Mouse (Mus musculus): ENCODE results near the gene Gtf2h3.
"Not testable (repeated sequence)": the region's sequence is repeated elsewhere in the genome, so short reads cannot be mapped to it uniquely, and the experiment has no call there.

Gene Gtf2h3

GRCm38 (mm10) chr5:124578633-124579317, at the start of gene Gtf2h3, which contains the start of gene Eif2b1:
TSS of gene Gtf2h3 (plus strand) at chr5:124579140.
TSS of gene Eif2b1 (minus strand) at chr5:124579131.
- peak; percentile 92 for DNase-seq (ENCODE audit: low spot score)

GRCm38 (mm10) chr5:124529191-124529651, 49.7 kb upstream of the Gtf2h3 start:
- no peak for DNase-seq (ENCODE audit: low spot score)

GRCm38 (mm10) chr5:124529697-124530096, 49.2 kb upstream of the Gtf2h3 start:
- DNase-seq (ENCODE audit: low spot score) = no peak

- DNase-seq (ENCODE audit: low spot score) = peak; percentile 72
Measured at GRCm38 (mm10) chr5:124530655-124531582, 48.0 kb upstream of the Gtf2h3 start, which contains the start of gene Rilpl1. TSS of gene Rilpl1 (minus strand) at chr5:124531391.

- DNase-seq (ENCODE audit: low spot score) = no peak
Measured at GRCm38 (mm10) chr5:124531583-124531930, 47.4 kb upstream of the Gtf2h3 start.

GRCm38 (mm10) chr5:124532451-124532850, 46.5 kb upstream of the Gtf2h3 start:
- no peak for DNase-seq (ENCODE audit: low spot score)

GRCm38 (mm10) chr5:124535016-124535415, 43.9 kb upstream of the Gtf2h3 start:
- no peak for DNase-seq (ENCODE audit: low spot score)

GRCm38 (mm10) chr5:124536776-124537175, 42.2 kb upstream of the Gtf2h3 start:
- peak; percentile 45 for DNase-seq (ENCODE audit: low spot score)

- no peak for DNase-seq (ENCODE audit: low spot score)
Measured at GRCm38 (mm10) chr5:124538813-124539792, 39.8 kb upstream of the Gtf2h3 start.

- DNase-seq (ENCODE audit: low spot score) = no peak
Measured at GRCm38 (mm10) chr5:124539905-124540304, 39.0 kb upstream of the Gtf2h3 start.

- peak; percentile 96 for DNase-seq (ENCODE audit: low spot score)
Measured at GRCm38 (mm10) chr5:124540383-124540786, 38.6 kb upstream of the Gtf2h3 start, which contains the start of gene Tmed2. TSS of gene Tmed2 (plus strand) at chr5:124540695.

GRCm38 (mm10) chr5:124540905-124541601, 37.9 kb upstream of the Gtf2h3 start:
- DNase-seq (ENCODE audit: low spot score) = peak; percentile 84

- no peak for DNase-seq (ENCODE audit: low spot score)
Measured at GRCm38 (mm10) chr5:124541602-124541973, 37.4 kb upstream of the Gtf2h3 start.

- DNase-seq (ENCODE audit: low spot score) = not testable (repeated sequence)
Measured at GRCm38 (mm10) chr5:124550737-124551136, 28.2 kb upstream of the Gtf2h3 start.

- not testable (repeated sequence) for DNase-seq (ENCODE audit: low spot score)
Measured at GRCm38 (mm10) chr5:124551349-124552093, 27.4 kb upstream of the Gtf2h3 start.

GRCm38 (mm10) chr5:124552094-124552472, 26.9 kb upstream of the Gtf2h3 start:
- DNase-seq (ENCODE audit: low spot score) = no peak

GRCm38 (mm10) chr5:124552558-124553307, 26.2 kb upstream of the Gtf2h3 start, which contains the start of gene Ddx55:
TSS of gene Ddx55 (plus strand) at chr5:124552864.
- DNase-seq (ENCODE audit: low spot score) = peak; percentile 90

GRCm38 (mm10) chr5:124553607-124554006, 25.3 kb upstream of the Gtf2h3 start:
- no peak for DNase-seq (ENCODE audit: low spot score)

GRCm38 (mm10) chr5:124555145-124555544, 23.8 kb upstream of the Gtf2h3 start:
- no peak for DNase-seq (ENCODE audit: low spot score)
